Mouse (Mus musculus) embryonic stem cell, embryonic (primary cell): ENCODE data around the gene Krt20.

Experiments used
- CTCF ChIA-PET, 4 experiments: fragments of 300-600 bp in 2 of 4; fragments of 350-600 bp in 2 of 4; sonication (Branson Sonifier 250); formaldehyde crosslinking; loops; one replicate each; lab custom pipeline; 2022; ENCODE audit warnings: inconsistent platforms in 2 of 4; lab: Charles Lee
- POLR2A ChIA-PET, 4 experiments: fragments of 300-600 bp in 2 of 4; fragments of 350-600 bp in 2 of 4; sonication (Branson Sonifier 250); formaldehyde crosslinking; loops; one replicate each; lab custom pipeline; 2022; ENCODE audit warnings: antibody characterized with exemption in 4 of 4, inconsistent platforms in 1 of 4; lab: Charles Lee

Krt20 gene

GRCm38 (mm10) chr11:99420586-99420985 is 17.4 kb downstream of the Krt20 start:
- POLR2A ChIA-PET, result interaction anchor here in 2 of 4 experiments (0.5 to 0.6 kb wide), 2 partner anchors 568 to 1191 kb away, joined by 3 read pairs; no protein-coding TSS in a partner anchor
- CTCF ChIA-PET, result interaction anchor here in 1 of 4 experiments (0.5 to 0.6 kb wide), 2 partner anchors 130 to 545 kb away, joined by 3 to 5 read pairs; no protein-coding TSS in a partner anchor

- CTCF ChIA-PET, result interaction anchor here in 2 of 4 experiments (0.6 to 1.0 kb wide), 2 partner anchors 13 to 107 kb away, joined by 3 to 4 read pairs; no protein-coding TSS in a partner anchor
Measured at GRCm38 (mm10) chr11:99417819-99418218, 20.1 kb downstream of the Krt20 start.

GRCm38 (mm10) chr11:99416902-99417301 is 21.0 kb downstream of the Krt20 start:
- CTCF ChIA-PET, result interaction anchor here in 2 of 4 experiments (0.6 to 1.0 kb wide), 4 partner anchors 21 to 1376 kb away, joined by 3 to 5 read pairs (median 4); no protein-coding TSS in a partner anchor
- POLR2A ChIA-PET, result no interaction called here

More at GRCm38 (mm10) chr11:99417819-99418218, 20.1 kb downstream of the Krt20 start:
- POLR2A ChIA-PET, result no interaction called here

- ChIA-PET CTCF (interaction anchor here in 2 of 4 experiments (1.0 to 1.1 kb wide), 2 partner anchors 104 kb away, joined by 3 to 6 read pairs; no protein-coding TSS in a partner anchor), POLR2A (no interaction called here)
Measured at GRCm38 (mm10) chr11:99414463-99415147, 23.3 kb downstream of the Krt20 start.

GRCm38 (mm10) chr11:99413247-99413646 is 24.7 kb downstream of the Krt20 start:
- POLR2A ChIA-PET, result no interaction called here
- CTCF ChIA-PET, result no interaction called here

GRCm38 (mm10) chr11:99406186-99406585 is 31.8 kb downstream of the Krt20 start:
- CTCF ChIA-PET, result interaction anchor here in 1 of 4 experiments (0.5 kb wide), 1 partner anchor 95 kb away, joined by 3 read pairs; no protein-coding TSS in a partner anchor

GRCm38 (mm10) chr11:99399956-99400549 is 37.9 kb downstream of the Krt20 start:
- CTCF ChIA-PET, result no interaction called here
- POLR2A ChIA-PET, result no interaction called here

More at GRCm38 (mm10) chr11:99406186-99406585, 31.8 kb downstream of the Krt20 start:
- POLR2A ChIA-PET, result no interaction called here

GRCm38 (mm10) chr11:99398832-99399231 is 39.1 kb downstream of the Krt20 start:
- CTCF ChIA-PET, result interaction anchor here in 2 of 4 experiments (0.8 to 1.2 kb wide), 2 partner anchors 30 kb away, joined by 3 to 5 read pairs; no protein-coding TSS in a partner anchor
- POLR2A ChIA-PET, result interaction anchor here in 2 of 4 experiments (0.5 to 0.8 kb wide), 2 partner anchors 9 to 12 kb away, joined by 3 read pairs; partner anchors contain the start of gene Krt10 (in 1 of the 2)

- CTCF ChIA-PET, result interaction anchor here in 2 of 4 experiments (0.8 to 1.2 kb wide), 2 partner anchors 29 kb away, joined by 3 to 5 read pairs; no protein-coding TSS in a partner anchor
- POLR2A ChIA-PET, result no interaction called here
Measured at GRCm38 (mm10) chr11:99398084-99398483, 39.9 kb downstream of the Krt20 start.

- ChIA-PET CTCF (no interaction called here), POLR2A (interaction anchor here in 1 of 4 experiments (0.9 kb wide), 1 partner anchor 11 kb away, joined by 4 read pairs; no protein-coding TSS in a partner anchor)
Measured at GRCm38 (mm10) chr11:99396661-99397060, 41.3 kb downstream of the Krt20 start.

- ChIA-PET POLR2A (interaction anchor here in 1 of 4 experiments (0.8 to 0.9 kb wide), 2 partner anchors 9 to 10 kb away, joined by 4 to 6 read pairs; no protein-coding TSS in a partner anchor), CTCF (interaction anchor here in 2 of 4 experiments (1.0 to 1.1 kb wide), 2 partner anchors 21 to 26 kb away, joined by 3 to 5 read pairs; no protein-coding TSS in a partner anchor)
Measured at GRCm38 (mm10) chr11:99396034-99396433, 41.9 kb downstream of the Krt20 start.

- ChIA-PET POLR2A (interaction anchor here in 1 of 4 experiments (0.6 kb wide), 1 partner anchor 11 kb away, joined by 3 read pairs; no protein-coding TSS in a partner anchor), CTCF (interaction anchor here in 1 of 4 experiments (0.5 kb wide), 1 partner anchor 327 kb away, joined by 3 read pairs; no protein-coding TSS in a partner anchor)
Measured at GRCm38 (mm10) chr11:99392492-99392891, 45.5 kb downstream of the Krt20 start.

- ChIA-PET POLR2A (no interaction called here), CTCF (no interaction called here)
Measured at GRCm38 (mm10) chr11:99391375-99391774, 46.6 kb downstream of the Krt20 start.

GRCm38 (mm10) chr11:99390866-99391265 is 47.1 kb downstream of the Krt20 start:
- ChIA-PET CTCF (no interaction called here), POLR2A (no interaction called here)

- ChIA-PET POLR2A (interaction anchor here in 2 of 4 experiments (0.6 to 1.1 kb wide), 2 partner anchors 10 to 738 kb away, joined by 3 read pairs; no protein-coding TSS in a partner anchor), CTCF (interaction anchor here in 1 of 4 experiments (0.6 to 1.2 kb wide), 2 partner anchors 25 to 43 kb away, joined by 3 read pairs; no protein-coding TSS in a partner anchor)
Measured at GRCm38 (mm10) chr11:99389264-99389663, 48.7 kb downstream of the Krt20 start, which contains the start of gene Krt10. Gene Krt10, minus strand, starts transcription at chr11:99389364.

GRCm38 (mm10) chr11:99388661-99389060 is 49.3 kb downstream of the Krt20 start:
- CTCF ChIA-PET, result interaction anchor here in 1 of 4 experiments (0.6 to 1.2 kb wide), 2 partner anchors 24 to 43 kb away, joined by 3 read pairs; no protein-coding TSS in a partner anchor
- POLR2A ChIA-PET, result interaction anchor here in 1 of 4 experiments (0.6 kb wide), 1 partner anchor 1992 kb away, joined by 4 read pairs; no protein-coding TSS in a partner anchor

GRCm38 (mm10) chr11:99385813-99386721 is 51.9 kb downstream of the Krt20 start:
- POLR2A ChIA-PET, result interaction anchor here (0.5 to 1.8 kb wide), 14 partner anchors 9 to 934 kb away, joined by 3 to 13 read pairs (median 3); partner anchors contain the start of genes Eif1 (in 2 of the 4) and Krtap17-1 (in 1 of the 4)

More at GRCm38 (mm10) chr11:99385813-99386721, 51.9 kb downstream of the Krt20 start:
- CTCF ChIA-PET, result interaction anchor here (0.6 to 1.9 kb wide), 7 partner anchors 17 to 912 kb away, joined by 3 to 7 read pairs (median 3); no protein-coding TSS in a partner anchor
